Mouse (Mus musculus) intestine, embryonic 16.5 days (tissue): ENCODE results near the gene Rac3. TPM values are rescaled to one million over a fixed set of nuclear protein-coding genes. Genes with fewer than 3 reads are reported as not detected.

Source experiments
- polyA plus RNA-seq: library from polyadenylated mRNA; unstranded; fragments of >200 nt; fragmentation: Nextera tagmentation; extraction: Ambion mirVana; gene quantifications from 2 replicates; pipeline ENCODE4 v1.2.1, GENCODE M21; 2015

The Rac3 gene
- polyA plus RNA-seq, 1 experiment from 2014 or later: 31.2 TPM

Other genes with a start within 250 kb of the Rac3 start
- gene Mrpl12, start 236.9 kb upstream of the Rac3 start, polyA plus RNA-seq: 228 and 239 TPM in 2 replicates
- 104 and 108 TPM in 2 replicates for gene Slc25a10, start 229.6 kb upstream of the Rac3 start, polyA plus RNA-seq
- gene Gcgr, start 190.8 kb upstream of the Rac3 start, polyA plus RNA-seq: 0.76 TPM in 2 replicates
- gene Mcrip1, start 171.7 kb upstream of the Rac3 start, polyA plus RNA-seq: 119 and 129 TPM in 2 replicates
- 0.37 TPM in 1 of 2 replicates, not detected in the other for gene Ppp1r27, start 170.3 kb upstream of the Rac3 start, polyA plus RNA-seq
- gene P4hb, start 148.2 kb upstream of the Rac3 start, polyA plus RNA-seq: 1,365 and 1,538 TPM in 2 replicates
- gene Arhgdia, start 139.8 kb upstream of the Rac3 start, polyA plus RNA-seq: 626 and 641 TPM in 2 replicates
- 19.6 and 86.6 TPM in 2 replicates for gene Alyref, start 123.1 kb upstream of the Rac3 start, polyA plus RNA-seq
- gene Anapc11, start 123.0 kb upstream of the Rac3 start, polyA plus RNA-seq: 164 and 171 TPM in 2 replicates
- 2.7 and 3.8 TPM in 2 replicates for gene Npb, start 113.0 kb upstream of the Rac3 start, polyA plus RNA-seq
- 393 and 441 TPM in 2 replicates for gene Pcyt2, start 103.5 kb upstream of the Rac3 start, polyA plus RNA-seq
- gene Sirt7, start 96.2 kb upstream of the Rac3 start, polyA plus RNA-seq: 47.7 and 52.9 TPM in 2 replicates
- 16.3 and 16.9 TPM in 2 replicates for gene Mafg, start 87.9 kb upstream of the Rac3 start, polyA plus RNA-seq
- gene Pycr1, start 77.7 kb upstream of the Rac3 start, polyA plus RNA-seq: 24.8 and 26.6 TPM in 2 replicates
- 0.26 TPM in 1 of 2 replicates, not detected in the other for gene Myadml2, start 73.3 kb upstream of the Rac3 start, polyA plus RNA-seq
- gene Notum, start 60.3 kb upstream of the Rac3 start, polyA plus RNA-seq: 0.54 and 1.0 TPM in 2 replicates
- 108 and 111 TPM in 2 replicates for gene Aspscr1, start 48.5 kb upstream of the Rac3 start, polyA plus RNA-seq
- gene Cenpx, start 7.7 kb upstream of the Rac3 start, polyA plus RNA-seq: 159 and 174 TPM in 2 replicates
- 43.0 and 44.4 TPM in 2 replicates for gene Lrrc45, start 7.5 kb upstream of the Rac3 start, polyA plus RNA-seq
- 56.0 and 65.0 TPM in 2 replicates for gene Dcxr, start 5.8 kb downstream of the Rac3 start, polyA plus RNA-seq
- 1.7 and 2.3 TPM in 2 replicates for gene Cbr2, start 10.6 kb downstream of the Rac3 start, polyA plus RNA-seq
- 5.9 and 7.6 TPM in 2 replicates for gene Hmga1b, start 41.3 kb downstream of the Rac3 start, polyA plus RNA-seq
- 40.6 and 40.7 TPM in 2 replicates for gene Rfng, start 62.7 kb downstream of the Rac3 start, polyA plus RNA-seq
- gene Gps1, start 62.8 kb downstream of the Rac3 start, polyA plus RNA-seq: 164 and 179 TPM in 2 replicates
- gene Dus1l, start 74.9 kb downstream of the Rac3 start, polyA plus RNA-seq: 78.6 and 82.0 TPM in 2 replicates
- gene Fasn, start 103.1 kb downstream of the Rac3 start, polyA plus RNA-seq: 42.0 and 47.6 TPM in 2 replicates
- gene Ccdc57, start 211.4 kb downstream of the Rac3 start, polyA plus RNA-seq: 3.6 and 4.3 TPM in 2 replicates
- 83.8 and 92.6 TPM in 2 replicates for gene Slc16a3, start 227.0 kb downstream of the Rac3 start, polyA plus RNA-seq